Mouse (Mus musculus): ENCODE measurements around the gene Myf5.

DNA sequence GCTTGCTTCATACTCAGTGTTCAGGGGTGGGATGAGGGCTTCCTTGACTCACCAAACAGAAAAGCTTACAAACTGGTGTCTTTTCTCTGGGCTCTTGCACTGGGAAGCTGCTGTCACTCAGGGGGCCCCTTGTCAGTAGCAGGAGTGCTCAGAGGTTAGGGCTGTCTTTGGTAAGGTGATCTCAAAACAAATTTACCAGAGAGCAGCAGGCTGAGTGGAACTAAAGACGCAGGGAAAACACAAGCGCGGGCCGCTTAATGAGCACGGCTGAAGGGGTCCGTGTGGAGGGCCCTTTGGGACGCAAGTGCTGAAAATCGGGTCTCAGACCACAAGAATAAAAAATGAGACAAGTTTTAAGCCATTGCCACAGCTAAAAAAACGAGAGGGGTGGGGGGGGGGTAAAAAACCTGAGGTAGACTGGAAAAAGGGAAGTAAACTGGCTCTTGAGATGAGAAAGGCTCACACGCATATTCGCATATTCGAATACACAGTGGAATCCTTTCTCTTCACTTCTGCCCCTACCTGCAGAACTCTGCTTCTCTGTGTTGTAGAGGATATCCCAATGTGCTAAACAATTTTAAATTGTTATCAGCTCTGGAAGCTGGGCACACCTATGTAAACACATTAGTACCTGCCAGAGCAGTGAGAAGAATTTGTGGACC lies 2.9 kb upstream of the Myf5 start:
- no peak for TF ChIP-seq CTCF (conservative IDR thresholded peaks at IDR 0.05 in 1 of 2, IDR thresholded peaks at IDR 0.05 in 1 of 2; ENCODE audit: low read depth in 2 of 2, low read length in 2 of 2)
- TF ChIP-seq MXI1 (IDR thresholded peaks at IDR 0.05; ENCODE audit: low read depth, low read length): no peak
- TF ChIP-seq ZC3H11A (IDR thresholded peaks at IDR 0.05; ENCODE audit: low read depth, low read length): no peak
- TF ChIP-seq RCOR1 (conservative IDR thresholded peaks at IDR 0.05; ENCODE audit: low read depth, low read length): no peak
- TF ChIP-seq ELF1 (IDR thresholded peaks at IDR 0.05; ENCODE audit: low read depth, low read length): no peak
- no peak for TF ChIP-seq ZMIZ1 (IDR thresholded peaks at IDR 0.05; ENCODE audit: low read depth, low read length)
- no peak for TF ChIP-seq KAT2A (IDR thresholded peaks at IDR 0.05; ENCODE audit: insufficient replicate concordance, low read length)
- TF ChIP-seq USF2 (conservative IDR thresholded peaks at IDR 0.05; ENCODE audit: low read depth, low read length): no peak
- TF ChIP-seq USF1 (IDR thresholded peaks at IDR 0.05; ENCODE audit: low read depth, low read length): no peak
- TF ChIP-seq GABPA (IDR thresholded peaks at IDR 0.05; ENCODE audit: insufficient replicate concordance, low read depth, low read length): no peak
- no peak for TF ChIP-seq CHD1 (IDR thresholded peaks at IDR 0.05; ENCODE audit: low read depth, low read length)
- no peak for TF ChIP-seq MYC (IDR thresholded peaks at IDR 0.05; ENCODE audit: low read depth, low read length)
- no peak for TF ChIP-seq MAFK (IDR thresholded peaks at IDR 0.05; ENCODE audit: insufficient replicate concordance, low read length)

Measured in CH12.LX (cell line).